Mouse (Mus musculus) forebrain, embryonic 14.5 days (tissue): ENCODE data around the gene Mrnip. TPM values are rescaled to one million over a fixed set of nuclear protein-coding genes. Genes with fewer than 3 reads are reported as not detected.
A peak's percentile ranks its signal among the peaks of the same experiment; 100 is the strongest.

ENCODE experiments used
- ATAC-seq: fragments of 200-750 bp; cut with Nextera tagmentation; 2 replicates; pipeline ENCODE4 v1.8.0; 2017; ENCODE audit warnings: mild to moderate bottlenecking, moderate library complexity
- DNase-seq: peaks from one replicate; pipeline ENCODE4 v3.0.0-alpha.2; 2015; ENCODE audit warnings: low spot score
- H3K27ac ChIP-seq: fragments of 300-500 bp; sonication (generic); 2 replicates; pipeline ENCODE4 v1.5.1; 2014; ENCODE audit warnings: low read depth, mild to moderate bottlenecking, control low read depth, low read length, moderate library complexity
- H3K27me3 ChIP-seq: fragments of 300-500 bp; sonication (generic); replicated peaks from 2 replicates; pipeline ENCODE4 v1.6.1; 2014; ENCODE audit warnings: low read length, control low read depth, mixed read lengths; ENCODE audit not compliant: control insufficient read depth, insufficient read depth
- H3K36me3 ChIP-seq: fragments of 300-500 bp; sonication (generic); 2 replicates; pipeline ENCODE4 v1.6.1; 2014; ENCODE audit warnings: low read length, control low read depth; ENCODE audit not compliant: control insufficient read depth, insufficient read depth
- H3K4me1 ChIP-seq: fragments of 300-500 bp; sonication (generic); 2 replicates; pipeline ENCODE4 v1.6.1; 2014; ENCODE audit warnings: antibody characterized with exemption, low read length, control low read depth; ENCODE audit not compliant: control insufficient read depth, insufficient read depth
- H3K4me2 ChIP-seq: fragments of 300-500 bp; sonication (generic); 2 replicates; pipeline ENCODE4 v1.6.1; 2014; ENCODE audit warnings: mild to moderate bottlenecking, control low read depth, low read length
- H3K4me3 ChIP-seq: fragments of 300-500 bp; sonication (generic); 2 replicates; pipeline ENCODE4 v1.5.1; 2014; ENCODE audit warnings: low read depth, low read length, control low read depth
- H3K9ac ChIP-seq: fragments of 300-500 bp; sonication (generic); 2 replicates; pipeline ENCODE4 v1.6.1; 2014; ENCODE audit warnings: mild to moderate bottlenecking, low read length, control low read depth, moderate library complexity
- H3K9me3 ChIP-seq: fragments of 300-500 bp; sonication (generic); replicated peaks from 2 replicates; pipeline ENCODE4 v1.6.1; 2016; ENCODE audit warnings: low read length, control low read depth, mixed read lengths; ENCODE audit not compliant: control insufficient read depth
- WGBS: fragments of 180-500 bp; shearing (Covaris S2); extraction: QIAGEN DNeasy Blood & Tissue Kit; methylation state at CpG from one replicate; pipeline ENCODE4 v1.1.7; 2014; 5-methylcytosine and 5-hydroxymethylcytosine counted together
- polyA plus RNA-seq: library from polyadenylated mRNA; unstranded; fragments of >200 nt; fragmentation: Nextera tagmentation; extraction: Ambion mirVana; gene quantifications from 2 replicates; pipeline ENCODE4 v1.2.1, GENCODE M21; 2014

Mrnip gene
- polyA plus RNA-seq, 1 experiment from 2014 or later, result 41.5 TPM

GRCm38 (mm10) chr11:50207344-50207743 lies 33.1 kb downstream of the Mrnip start:
- no peaks in the 10 kb centered on the region for H3K9me3 ChIP-seq
- H3K9ac ChIP-seq, result no peak overlapping the region
- no peak overlapping the region for H3K4me3 ChIP-seq
- peaks cover 8% of the 10 kb centered on the region for H3K4me1 ChIP-seq
- peaks cover 56% of the 10 kb centered on the region for H3K36me3 ChIP-seq
- no peak for ATAC-seq
- no peak overlapping the region for H3K27ac ChIP-seq
- H3K4me2 ChIP-seq, result no peak overlapping the region
- 94% methylated on average over 14 of the region's 14 CpGs for WGBS
- H3K27me3 ChIP-seq, result no peaks in the 10 kb centered on the region
- DNase-seq, result no peak

DNA sequence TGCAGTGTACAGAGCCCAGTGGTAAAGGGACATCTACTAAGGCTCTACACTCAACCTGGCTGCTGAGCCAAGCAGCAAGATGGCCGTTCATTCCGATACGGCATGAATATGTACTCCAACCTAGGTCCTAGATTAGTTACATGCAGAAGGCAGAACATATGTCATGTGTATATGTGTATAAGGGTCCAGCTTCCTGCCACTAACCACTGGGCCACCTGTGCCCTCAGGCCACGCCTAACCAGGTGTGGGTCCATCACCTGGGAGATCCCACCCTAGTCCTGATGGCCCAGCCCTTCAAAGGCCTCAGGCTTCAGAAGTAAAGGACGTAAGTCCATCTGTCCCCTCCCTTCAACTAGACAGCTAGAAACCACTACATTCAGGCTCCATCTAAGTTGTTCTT lies 33.8 kb downstream of the Mrnip start:
- H3K27ac ChIP-seq, result no peak overlapping the region
- peaks cover 8% of the 10 kb centered on the region for H3K4me1 ChIP-seq
- no peak overlapping the region for H3K9ac ChIP-seq
- no peak overlapping the region for H3K4me2 ChIP-seq
- no peaks in the 10 kb centered on the region for H3K27me3 ChIP-seq
- H3K9me3 ChIP-seq, result no peaks in the 10 kb centered on the region
- 90% methylated on average over 5 of the region's 5 CpGs for WGBS
- ATAC-seq (no peak), DNase-seq (no peak)
- peaks cover 49% of the 10 kb centered on the region for H3K36me3 ChIP-seq
- no peak overlapping the region for H3K4me3 ChIP-seq

- under 1% methylated on average over 24 of the region's 24 CpGs for WGBS
- H3K9me3 ChIP-seq, result no peaks in the 10 kb centered on the region
- peak; percentile 96 for ATAC-seq
- peaks cover 28% of the 10 kb centered on the region for H3K36me3 ChIP-seq
- peak overlapping the region; percentile 96 for H3K27ac ChIP-seq
- H3K27me3 ChIP-seq, result no peaks in the 10 kb centered on the region
- H3K4me3 ChIP-seq, result peak overlapping the region; percentile 90
- H3K4me1 ChIP-seq, result peaks cover 8% of the 10 kb centered on the region
- peak overlapping the region; percentile 95 for H3K9ac ChIP-seq
- DNase-seq, result peak; percentile 95
- peak overlapping the region; percentile 66 for H3K4me2 ChIP-seq
Measured at GRCm38 (mm10) chr11:50210101-50210504, 35.9 kb downstream of the Mrnip start.

DNA sequence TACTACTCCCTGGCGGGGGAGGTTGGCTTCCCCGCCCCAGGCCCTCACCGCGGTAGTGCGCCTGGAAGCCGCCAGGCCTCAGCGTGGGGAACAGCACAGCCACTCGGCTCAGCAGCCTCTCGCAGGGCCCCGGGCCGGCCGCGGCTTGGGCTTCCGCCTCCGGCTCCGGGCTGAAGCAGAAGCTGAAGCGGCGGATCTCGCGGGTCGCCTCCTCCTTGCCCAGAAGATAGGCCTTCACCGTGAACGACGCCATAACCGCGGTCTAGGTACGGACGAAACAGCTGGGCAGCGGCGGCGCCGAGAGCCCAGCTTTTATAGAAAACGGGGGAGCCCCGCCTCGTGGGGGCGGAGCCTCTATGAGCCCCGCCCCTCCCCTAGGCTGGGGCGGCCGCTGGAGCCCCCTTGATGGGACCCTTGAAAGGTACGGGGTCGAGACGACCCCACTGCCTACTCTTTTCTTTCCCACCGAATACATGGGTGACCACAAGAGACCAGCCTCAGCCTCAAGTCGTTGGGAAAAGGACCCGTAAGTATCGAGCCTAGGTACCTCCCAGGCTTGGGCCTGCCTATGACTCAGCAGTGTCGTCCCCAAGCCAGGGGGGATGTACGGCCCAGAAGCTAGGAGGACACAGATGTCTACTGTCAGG lies 36.4 kb downstream of the Mrnip start, which contains the start of the genes Sqstm1 and Mgat4b:
Sqstm1 (minus strand) TSS at position 323 of the 647 bp plus-strand sequence.
Mgat4b (plus strand) TSS at position 386 of the 647 bp plus-strand sequence.
- peak; percentile 80 for DNase-seq
- H3K4me3 ChIP-seq, result peak within 1 kb of the TSS; percentile 90
- H3K27me3 ChIP-seq, result no peaks in the 10 kb centered on the region
- H3K9ac ChIP-seq, result peak within 1 kb of the TSS; percentile 95
- peak within 1 kb of the TSS; percentile 66 for H3K4me2 ChIP-seq
- ATAC-seq, result peak; percentile 83
- H3K27ac ChIP-seq, result peak within 1 kb of the TSS; percentile 96
- H3K9me3 ChIP-seq, result no peaks in the 10 kb centered on the region
- peaks cover 8% of the 10 kb centered on the region for H3K4me1 ChIP-seq
- H3K36me3 ChIP-seq, result peaks cover 23% of the 10 kb centered on the region
- under 1% methylated on average over 48 of the region's 48 CpGs for WGBS

DNA sequence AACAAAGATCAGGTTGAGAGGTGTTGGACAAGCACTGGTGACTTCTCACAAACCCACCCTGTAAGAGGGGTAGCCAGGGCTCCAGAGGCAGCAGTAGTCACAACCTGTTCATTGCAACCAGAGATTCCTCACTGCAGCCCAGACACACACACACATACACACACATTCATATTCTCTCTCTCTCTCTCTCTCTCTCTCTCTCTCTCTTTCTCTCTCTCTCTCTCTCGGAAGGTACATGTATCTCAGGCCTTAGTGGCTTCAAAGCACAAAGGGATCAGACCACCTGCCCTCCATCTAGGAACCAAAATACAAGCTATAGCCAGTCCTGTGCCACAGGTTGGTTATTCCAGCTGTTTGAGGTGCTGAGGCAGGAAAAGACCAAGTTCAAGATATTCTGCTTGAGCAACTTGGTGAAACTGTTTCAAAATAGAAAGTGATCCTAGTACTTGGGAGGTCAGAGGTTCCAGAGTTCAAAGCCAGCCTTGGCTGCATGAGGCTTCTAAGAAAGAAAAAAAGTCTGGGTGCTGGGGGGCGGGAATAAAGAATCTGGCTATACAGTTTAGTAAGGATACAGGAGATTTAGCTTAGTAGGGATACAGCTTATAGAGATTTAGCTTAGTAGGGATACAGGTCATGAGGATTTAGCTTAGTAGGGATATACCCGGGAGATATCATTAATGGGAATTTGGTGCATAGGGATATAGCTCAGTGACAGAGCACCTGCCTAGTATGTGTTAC lies 37.2 kb downstream of the Mrnip start:
- WGBS, result 94% methylated on average over 3 of the region's 3 CpGs
- Histone ChIP-seq H3K4me1 (peaks cover 8% of the 10 kb centered on the region), H3K4me3 (0 out of 2 replicates have a peak overlapping the region, but pooled peaks have one; percentile 90), H3K36me3 (peaks cover 14% of the 10 kb centered on the region), H3K27me3 (no peaks in the 10 kb centered on the region), H3K27ac (no peak overlapping the region), H3K9me3 (no peaks in the 10 kb centered on the region), H3K9ac (no peak overlapping the region), H3K4me2 (peak overlapping the region; percentile 66)
- no peak for ATAC-seq
- DNase-seq, result no peak

- no peak for DNase-seq
- Histone ChIP-seq H3K27ac (0 out of 2 replicates have a peak overlapping the region, but pooled peaks have one; percentile 14), H3K36me3 (peaks cover 7% of the 10 kb centered on the region), H3K9me3 (no peaks in the 10 kb centered on the region), H3K4me3 (no peak overlapping the region), H3K27me3 (no peaks in the 10 kb centered on the region), H3K4me1 (peaks cover 8% of the 10 kb centered on the region), H3K4me2 (no peak overlapping the region), H3K9ac (no peak overlapping the region)
- 83% methylated on average over 3 of the region's 3 CpGs for WGBS
- ATAC-seq, result no peak
Measured at GRCm38 (mm10) chr11:50212060-50212739, 38.0 kb downstream of the Mrnip start.

GRCm38 (mm10) chr11:50212848-50213758 lies 38.9 kb downstream of the Mrnip start:
- H3K4me2 ChIP-seq, result no peak overlapping the region
- H3K9ac ChIP-seq, result peak overlapping the region; percentile 21; the same call in 1 of the 2 replicates
- H3K4me3 ChIP-seq, result no peak overlapping the region
- H3K4me1 ChIP-seq, result peaks cover 8% of the 10 kb centered on the region
- DNase-seq (no peak), ATAC-seq (no peak)
- H3K27me3 ChIP-seq, result no peaks in the 10 kb centered on the region
- H3K27ac ChIP-seq, result 0 out of 2 replicates have a peak overlapping the region, but pooled peaks have one; percentile 14
- no peaks in the 10 kb centered on the region for H3K36me3 ChIP-seq
- H3K9me3 ChIP-seq, result no peaks in the 10 kb centered on the region
- 71% methylated on average over 11 of the region's 11 CpGs for WGBS

GRCm38 (mm10) chr11:50214631-50215030 lies 40.4 kb downstream of the Mrnip start:
- no peak overlapping the region for H3K4me2 ChIP-seq
- DNase-seq (no peak), ATAC-seq (no peak)
- no peak overlapping the region for H3K27ac ChIP-seq
- no peak overlapping the region for H3K9ac ChIP-seq
- WGBS, result 94% methylated on average over 6 of the region's 6 CpGs
- no peaks in the 10 kb centered on the region for H3K9me3 ChIP-seq
- H3K27me3 ChIP-seq, result no peaks in the 10 kb centered on the region
- H3K36me3 ChIP-seq, result no peaks in the 10 kb centered on the region
- no peak overlapping the region for H3K4me3 ChIP-seq
- H3K4me1 ChIP-seq, result no peaks in the 10 kb centered on the region
